7 mouse cellular contexts compared by ENCODE assay signal in the genomic region with DNA sequence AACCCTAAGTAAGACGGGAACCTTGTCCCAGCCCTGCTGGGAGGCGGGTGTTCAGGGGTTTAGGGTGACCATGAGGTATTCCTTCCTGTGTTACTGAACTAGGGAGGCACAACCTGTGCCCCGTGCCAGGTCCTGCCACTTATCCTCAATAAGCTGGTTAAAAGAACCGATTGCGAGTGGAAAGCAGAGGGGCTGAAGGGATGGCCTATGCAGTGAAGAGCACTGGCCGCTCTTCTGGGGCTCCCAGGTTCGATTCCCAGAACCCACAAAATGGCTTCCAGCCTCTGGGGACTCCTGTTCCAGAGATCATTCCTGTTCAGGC. TPM values are rescaled to one million over a fixed set of nuclear protein-coding genes. Genes with fewer than 3 reads are reported as not detected.
DNase-seq lines count a peak whose midpoint lies in the region; ATAC-seq lines count a peak whose summit lies in the region.

No protein-coding gene starts in this region.

- H3K27ac ChIP-seq in limb, embryonic 11.5 days (replicated peaks; ENCODE audit: low read depth, low read length): no peak overlapping the region

- peaks cover 26% of the 10 kb centered on the region for H3K27me3 ChIP-seq in megakaryocyte, embryonic 14.5 days (replicated peaks)
- peaks cover 40% of the 10 kb centered on the region for H3K27me3 ChIP-seq in erythroblast, embryonic 14.5 days (ENCODE audit: control insufficient read depth)
- H3K27me3 ChIP-seq in limb, embryonic 11.5 days (ENCODE audit: control insufficient read depth, insufficient read depth, low read length): peaks cover 32% of the 10 kb centered on the region
- H3K27me3 ChIP-seq in splenic B cell, adult 2 months (ENCODE audit: control insufficient read depth, insufficient read depth, low read length, poor library complexity, severe bottlenecking): no peaks in the 10 kb centered on the region

- peak overlapping the region; percentile 96 for H3K4me3 ChIP-seq in megakaryocyte, embryonic 14.5 days (replicated peaks)
- H3K4me3 ChIP-seq in erythroblast, embryonic 14.5 days (replicated peaks): peak overlapping the region; percentile 71
- H3K4me3 ChIP-seq in limb, embryonic 11.5 days (ENCODE audit: low read depth, low read length): peak overlapping the region; percentile 34

- no peaks in the 10 kb centered on the region for H3K9me3 ChIP-seq in megakaryocyte, embryonic 14.5 days
- H3K9me3 ChIP-seq in erythroblast, embryonic 14.5 days (ENCODE audit: control insufficient read depth, low read length): no peaks in the 10 kb centered on the region
- H3K9me3 ChIP-seq in limb, embryonic 11.5 days (ENCODE audit: control insufficient read depth, low read length): no peaks in the 10 kb centered on the region

- H3K9ac ChIP-seq in limb, embryonic 11.5 days (ENCODE audit: low read length): peak overlapping the region; percentile 51

- no peak for DNase-seq in limb, embryonic 11.5 days (ENCODE audit: low spot score)
- peak; percentile 13 for DNase-seq in splenic B cell, adult 2 months (ENCODE audit: low read depth, low spot score)
- no peak for DNase-seq in cerebellum, postnatal 25 days
- no peak for DNase-seq in thymus, adult 18-20 months

- peaks cover 63% of the 10 kb centered on the region for H3K4me1 ChIP-seq in megakaryocyte, embryonic 14.5 days
- peaks cover 49% of the 10 kb centered on the region for H3K4me1 ChIP-seq in erythroblast, embryonic 14.5 days (ENCODE audit: control insufficient read depth)
- H3K4me1 ChIP-seq in limb, embryonic 11.5 days (ENCODE audit: control insufficient read depth, insufficient read depth, low read length): peaks cover 11% of the 10 kb centered on the region

- H3K36me3 ChIP-seq in megakaryocyte, embryonic 14.5 days (replicated peaks; ENCODE audit: low read length): peaks cover 22% of the 10 kb centered on the region
- no peaks in the 10 kb centered on the region for H3K36me3 ChIP-seq in erythroblast, embryonic 14.5 days (ENCODE audit: control insufficient read depth)
- no peaks in the 10 kb centered on the region for H3K36me3 ChIP-seq in limb, embryonic 11.5 days (ENCODE audit: control insufficient read depth, insufficient read depth, low read length)
- no peaks in the 10 kb centered on the region for H3K36me3 ChIP-seq in splenic B cell, adult 2 months (ENCODE audit: control insufficient read depth, insufficient read depth, low read length, poor library complexity, severe bottlenecking)

- 28% methylated on average over 7 of the region's 7 CpGs for WGBS in limb, embryonic 11.5 days

- H3K4me2 ChIP-seq in limb, embryonic 11.5 days (ENCODE audit: low read depth, severe bottlenecking): peak overlapping the region; percentile 85; the same call in 1 of the 2 replicates

- ATAC-seq in megakaryocyte, adult 5-6 weeks (ENCODE audit: poor library complexity, severe bottlenecking): no peak
- no peak for ATAC-seq in limb, embryonic 11.5 days (ENCODE audit: insufficient number of reproducible peaks, low FRiP score, low TSS enrichment, low read depth)

RNA-seq across cellular contexts. Expression of a gene that starts 0.5 kb away (rescaled TPM):
- 1.2 TPM in 1 of 2 replicates, not detected in the other for polyA plus RNA-seq in megakaryocyte, embryonic 14.5 days (2012; ENCODE audit: insufficient read depth, low replicate concordance)
- total RNA-seq in megakaryocyte, adult 5-6 weeks (2015): 108 and 121 TPM in 2 replicates
- 70.7 and 84.8 TPM in 2 replicates for total RNA-seq in megakaryocyte, adult 5-6 weeks (2017)
- polyA plus RNA-seq in erythroblast, embryonic 14.5 days (2012): 0.01 and 0.02 TPM in 2 replicates
- 3.1 and 3.5 TPM in 2 replicates for polyA plus RNA-seq in limb, embryonic 11.5 days (2014; fragmentation: Nextera tagmentation; extraction: Ambion mirVana)

RNA-seq across cellular contexts. Expression of a gene that starts 38.1 kb away (rescaled TPM):
- polyA plus RNA-seq in megakaryocyte, embryonic 14.5 days (2012; ENCODE audit: insufficient read depth, low replicate concordance): 1.5 and 2.0 TPM in 2 replicates
- 4.8 and 6.0 TPM in 2 replicates for total RNA-seq in megakaryocyte, adult 5-6 weeks (2015)
- total RNA-seq in megakaryocyte, adult 5-6 weeks (2017): 1.2 and 3.4 TPM in 2 replicates
- not detected in 2 replicates for polyA plus RNA-seq in erythroblast, embryonic 14.5 days (2012)
- polyA plus RNA-seq in limb, embryonic 11.5 days (2014; fragmentation: Nextera tagmentation; extraction: Ambion mirVana): 7.3 and 7.4 TPM in 2 replicates

RNA-seq across cellular contexts. Expression of a gene that starts 38.1 kb away (rescaled TPM):
- 3.4 TPM in 1 of 2 replicates, not detected in the other for polyA plus RNA-seq in megakaryocyte, embryonic 14.5 days (2012; ENCODE audit: insufficient read depth, low replicate concordance)
- total RNA-seq in megakaryocyte, adult 5-6 weeks (2015): 12.9 and 15.0 TPM in 2 replicates
- total RNA-seq in megakaryocyte, adult 5-6 weeks (2017): 12.9 and 15.8 TPM in 2 replicates
- 0.02 and 0.15 TPM in 2 replicates for polyA plus RNA-seq in erythroblast, embryonic 14.5 days (2012)
- 4.9 and 6.2 TPM in 2 replicates for polyA plus RNA-seq in limb, embryonic 11.5 days (2014; fragmentation: Nextera tagmentation; extraction: Ambion mirVana)

Comparison
In these comparisons a context has a peak if more than half of its experiments do, and no peak if none do; other contexts are left out.
1. H3K4me3 ChIP-seq: peak in every context shown above with its lines; median percentile 96 in megakaryocyte, embryonic 14.5 days; 71 in erythroblast, embryonic 14.5 days; 34 in limb, embryonic 11.5 days.